Mouse (Mus musculus): ENCODE measurements at regions not wholly inside any gene's neighbourhood (a gene's known extent, or its start where the extent isn't known, plus 50 kb on each side); places are given as distances from the start of the nearest gene placed in this dataset.

DNA sequence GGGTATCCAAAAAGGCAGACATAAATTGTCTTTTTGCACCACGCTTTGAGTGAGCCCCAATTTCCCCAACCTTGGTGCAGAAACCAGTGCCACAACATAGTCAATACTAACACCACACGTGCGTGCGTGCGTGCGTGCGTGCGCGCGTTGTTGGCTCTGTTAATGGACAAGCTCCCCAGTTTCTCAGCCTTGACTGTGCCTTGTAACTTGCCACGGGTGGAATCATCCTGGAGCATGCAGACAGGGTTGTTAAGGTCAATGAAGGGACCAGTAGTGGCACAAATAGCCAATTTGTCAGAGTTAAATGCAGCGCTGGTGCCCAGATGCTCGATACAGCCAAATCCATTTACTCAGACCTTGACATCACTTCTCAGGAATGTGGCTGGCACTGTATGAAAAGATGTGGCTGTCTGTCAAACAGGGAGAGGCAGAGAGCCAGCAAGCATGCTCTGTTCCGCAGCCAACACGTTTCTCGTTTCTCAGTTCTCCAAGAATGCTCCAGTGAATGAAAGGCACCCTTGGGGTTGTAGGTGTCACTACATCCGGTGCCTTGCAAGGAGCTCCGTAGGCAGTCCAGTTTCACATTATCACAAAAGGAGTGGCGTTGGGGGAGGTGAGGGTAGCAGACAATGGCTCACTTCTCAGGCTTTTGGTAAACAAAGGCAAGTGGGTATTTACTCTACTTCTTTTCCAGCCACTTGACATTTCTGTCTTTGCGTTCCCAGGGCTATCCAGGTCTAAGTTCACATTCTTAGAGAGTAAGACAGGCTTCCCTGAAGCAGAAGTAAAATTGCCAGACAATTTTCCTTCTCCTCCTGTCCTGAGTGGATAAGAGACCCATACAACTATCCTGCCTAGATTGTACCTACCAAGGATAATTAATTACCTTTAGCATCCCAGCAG, 53.2 kb upstream of the Usp27x start:
- Histone ChIP-seq H3K4me3 (no peak overlapping the region), H3K4me2 (0 out of 2 replicates have a peak overlapping the region, but pooled peaks have one; percentile 5), H3K36me3 (no peaks in the 10 kb centered on the region), H3K27me3 (no peaks in the 10 kb centered on the region), H3K4me1 (no peaks in the 10 kb centered on the region), H3K9ac (no peak overlapping the region), H3K9me3 (no peaks in the 10 kb centered on the region), H3K27ac (no peak overlapping the region)
- ATAC-seq (ENCODE audit: insufficient number of reproducible peaks, insufficient read depth, low FRiP score, low TSS enrichment, low read depth): 0 out of 2 replicates have a peak, but pooled peaks have one; percentile 62
- WGBS: 54% methylated on average over 20 of the region's 20 CpGs

All from embryonic facial prominence, embryonic 13.5 days (tissue).